Mouse (Mus musculus): ENCODE data around the gene Tmod2.

DNA sequence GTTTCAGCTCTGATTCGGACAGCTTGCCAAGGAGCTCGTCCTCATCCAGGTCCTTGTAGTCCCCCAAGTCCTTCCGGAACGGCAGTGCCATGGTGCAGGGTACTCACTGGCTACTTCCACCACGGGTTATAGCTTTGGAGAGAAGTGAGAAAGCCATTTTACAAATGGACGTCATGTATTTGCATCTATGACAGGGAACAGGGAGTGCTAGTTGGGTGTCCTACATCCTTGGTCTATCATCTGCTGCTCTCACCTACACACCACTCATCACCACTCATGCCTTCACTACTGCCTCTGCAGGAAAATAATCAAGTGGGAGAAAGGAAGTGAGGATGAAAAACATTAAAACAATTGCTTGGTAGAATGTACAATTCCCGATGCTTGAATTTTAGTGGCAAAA is 78.7 kb downstream of the Tmod2 start:
- TF ChIP-seq EP300 (IDR thresholded peaks at IDR 0.05) = no peak
- TF ChIP-seq CTCF (IDR thresholded peaks at IDR 0.05) = no peak
